Mouse (Mus musculus): ENCODE data around the gene Ppp1r10. TPM values are rescaled to one million over a fixed set of nuclear protein-coding genes. Genes with fewer than 3 reads are reported as not detected.

The Ppp1r10 gene
- polyA plus RNA-seq, 1 experiment from 2014 or later, result 29.1 TPM

GRCm38 (mm10) chr17:35919060-35919715 is 3.0 kb downstream of the Ppp1r10 start:
- Histone ChIP-seq H3K4me2 (ENCODE audit: low read depth, low read length) (peak overlapping the region; percentile 94), H3K27ac (replicated peaks; ENCODE audit: low read depth, low read length) (peak overlapping the region; percentile 98), H3K27me3 (replicated peaks; ENCODE audit: control insufficient read depth, insufficient read depth, low read length) (no peaks in the 10 kb centered on the region), H3K9me3 (ENCODE audit: control insufficient read depth, low read length) (no peaks in the 10 kb centered on the region), H3K36me3 (ENCODE audit: control insufficient read depth, insufficient read depth, low read length) (peaks cover 27% of the 10 kb centered on the region), H3K9ac (ENCODE audit: low read depth, low read length) (peak overlapping the region; percentile 92), H3K4me1 (ENCODE audit: control insufficient read depth, insufficient read depth, low read length) (peaks cover 10% of the 10 kb centered on the region), H3K4me3 (ENCODE audit: low read depth, low read length) (peak overlapping the region; percentile 58)
- 15% methylated on average over 7 of the region's 7 CpGs for WGBS
- DNase-seq (ENCODE audit: low spot score) (peak; percentile 99), ATAC-seq (ENCODE audit: low read depth) (peak; percentile 23)

GRCm38 (mm10) chr17:35919864-35920301 is 3.6 kb downstream of the Ppp1r10 start:
- peaks cover 30% of the 10 kb centered on the region for H3K36me3 ChIP-seq (ENCODE audit: control insufficient read depth, insufficient read depth, low read length)
- peak overlapping the region; percentile 58 for H3K4me3 ChIP-seq (ENCODE audit: low read depth, low read length)
- no peaks in the 10 kb centered on the region for H3K9me3 ChIP-seq (ENCODE audit: control insufficient read depth, low read length)
- ATAC-seq (ENCODE audit: low read depth) (no peak), DNase-seq (ENCODE audit: low spot score) (no peak)
- peaks cover 10% of the 10 kb centered on the region for H3K4me1 ChIP-seq (ENCODE audit: control insufficient read depth, insufficient read depth, low read length)
- H3K27ac ChIP-seq (replicated peaks; ENCODE audit: low read depth, low read length), result peak overlapping the region; percentile 98
- 42% methylated on average over 6 of the region's 6 CpGs for WGBS
- H3K27me3 ChIP-seq (replicated peaks; ENCODE audit: control insufficient read depth, insufficient read depth, low read length), result no peaks in the 10 kb centered on the region
- H3K9ac ChIP-seq (ENCODE audit: low read depth, low read length), result peak overlapping the region; percentile 92
- H3K4me2 ChIP-seq (ENCODE audit: low read depth, low read length), result peak overlapping the region; percentile 94

GRCm38 (mm10) chr17:35920384-35920783 is 4.2 kb downstream of the Ppp1r10 start:
- H3K36me3 ChIP-seq (ENCODE audit: control insufficient read depth, insufficient read depth, low read length), result peaks cover 35% of the 10 kb centered on the region
- peak overlapping the region; percentile 94; the same call in 1 of the 2 replicates for H3K4me2 ChIP-seq (ENCODE audit: low read depth, low read length)
- 0 out of 2 replicates have a peak overlapping the region, but pooled peaks have one; percentile 92 for H3K9ac ChIP-seq (ENCODE audit: low read depth, low read length)

GRCm38 (mm10) chr17:35920862-35921562 is 4.8 kb downstream of the Ppp1r10 start:
- Histone ChIP-seq H3K27ac (replicated peaks; ENCODE audit: low read depth, low read length) (peak overlapping the region; percentile 39; the same call in 1 of the 2 replicates), H3K9me3 (ENCODE audit: control insufficient read depth, low read length) (no peaks in the 10 kb centered on the region), H3K4me2 (ENCODE audit: low read depth, low read length) (0 out of 2 replicates have a peak overlapping the region, but pooled peaks have one; percentile 94), H3K4me1 (ENCODE audit: control insufficient read depth, insufficient read depth, low read length) (peaks cover 10% of the 10 kb centered on the region), H3K9ac (ENCODE audit: low read depth, low read length) (no peak overlapping the region), H3K36me3 (ENCODE audit: control insufficient read depth, insufficient read depth, low read length) (peaks cover 40% of the 10 kb centered on the region), H3K27me3 (replicated peaks; ENCODE audit: control insufficient read depth, insufficient read depth, low read length) (no peaks in the 10 kb centered on the region), H3K4me3 (ENCODE audit: low read depth, low read length) (no peak overlapping the region)
- WGBS, result 75% methylated on average over 5 of the region's 5 CpGs
- DNase-seq (ENCODE audit: low spot score) (peak; percentile 65), ATAC-seq (ENCODE audit: low read depth) (no peak)

More at GRCm38 (mm10) chr17:35920384-35920783, 4.2 kb downstream of the Ppp1r10 start:
- H3K4me3 ChIP-seq (ENCODE audit: low read depth, low read length), result no peak overlapping the region
- peaks cover 10% of the 10 kb centered on the region for H3K4me1 ChIP-seq (ENCODE audit: control insufficient read depth, insufficient read depth, low read length)
- ATAC-seq (ENCODE audit: low read depth), result no peak
- no peak for DNase-seq (ENCODE audit: low spot score)
- no peaks in the 10 kb centered on the region for H3K27me3 ChIP-seq (replicated peaks; ENCODE audit: control insufficient read depth, insufficient read depth, low read length)
- 85% methylated on average over 1 of the region's 1 CpGs for WGBS
- no peaks in the 10 kb centered on the region for H3K9me3 ChIP-seq (ENCODE audit: control insufficient read depth, low read length)
- peak overlapping the region; percentile 98; the same call in 1 of the 2 replicates for H3K27ac ChIP-seq (replicated peaks; ENCODE audit: low read depth, low read length)

- peaks cover 47% of the 10 kb centered on the region for H3K36me3 ChIP-seq (ENCODE audit: control insufficient read depth, insufficient read depth, low read length)
- no peak for ATAC-seq (ENCODE audit: low read depth)
Observed at GRCm38 (mm10) chr17:35921710-35922109, 5.5 kb downstream of the Ppp1r10 start.

GRCm38 (mm10) chr17:35922566-35922965 is 6.3 kb downstream of the Ppp1r10 start:
- no peak overlapping the region for H3K27ac ChIP-seq (replicated peaks; ENCODE audit: low read depth, low read length)
- no peak overlapping the region for H3K4me2 ChIP-seq (ENCODE audit: low read depth, low read length)
- no peak for DNase-seq (ENCODE audit: low spot score)
- no peak overlapping the region for H3K9ac ChIP-seq (ENCODE audit: low read depth, low read length)
- peaks cover 10% of the 10 kb centered on the region for H3K4me1 ChIP-seq (ENCODE audit: control insufficient read depth, insufficient read depth, low read length)
- no peak overlapping the region for H3K4me3 ChIP-seq (ENCODE audit: low read depth, low read length)
- WGBS, result 89% methylated on average over 3 of the region's 3 CpGs
- H3K36me3 ChIP-seq (ENCODE audit: control insufficient read depth, insufficient read depth, low read length), result peaks cover 48% of the 10 kb centered on the region
- no peak for ATAC-seq (ENCODE audit: low read depth)
- H3K9me3 ChIP-seq (ENCODE audit: control insufficient read depth, low read length), result no peaks in the 10 kb centered on the region
- no peaks in the 10 kb centered on the region for H3K27me3 ChIP-seq (replicated peaks; ENCODE audit: control insufficient read depth, insufficient read depth, low read length)

More at GRCm38 (mm10) chr17:35921710-35922109, 5.5 kb downstream of the Ppp1r10 start:
- H3K9ac ChIP-seq (ENCODE audit: low read depth, low read length), result no peak overlapping the region
- H3K27ac ChIP-seq (replicated peaks; ENCODE audit: low read depth, low read length), result no peak overlapping the region
- no peak overlapping the region; the same call in 1 of the 2 replicates for H3K4me2 ChIP-seq (ENCODE audit: low read depth, low read length)
- H3K4me3 ChIP-seq (ENCODE audit: low read depth, low read length), result no peak overlapping the region
- H3K9me3 ChIP-seq (ENCODE audit: control insufficient read depth, low read length), result no peaks in the 10 kb centered on the region
- WGBS, result 84% methylated on average over 4 of the region's 4 CpGs
- DNase-seq (ENCODE audit: low spot score), result no peak
- H3K4me1 ChIP-seq (ENCODE audit: control insufficient read depth, insufficient read depth, low read length), result peaks cover 10% of the 10 kb centered on the region
- H3K27me3 ChIP-seq (replicated peaks; ENCODE audit: control insufficient read depth, insufficient read depth, low read length), result no peaks in the 10 kb centered on the region

- no peak overlapping the region for H3K27ac ChIP-seq (replicated peaks; ENCODE audit: low read depth, low read length)
- no peak overlapping the region for H3K4me2 ChIP-seq (ENCODE audit: low read depth, low read length)
- no peaks in the 10 kb centered on the region for H3K27me3 ChIP-seq (replicated peaks; ENCODE audit: control insufficient read depth, insufficient read depth, low read length)
- peaks cover 10% of the 10 kb centered on the region for H3K4me1 ChIP-seq (ENCODE audit: control insufficient read depth, insufficient read depth, low read length)
- H3K9ac ChIP-seq (ENCODE audit: low read depth, low read length), result no peak overlapping the region
- peaks cover 52% of the 10 kb centered on the region for H3K36me3 ChIP-seq (ENCODE audit: control insufficient read depth, insufficient read depth, low read length)
- ATAC-seq (ENCODE audit: low read depth) (no peak), DNase-seq (ENCODE audit: low spot score) (no peak)
- H3K4me3 ChIP-seq (ENCODE audit: low read depth, low read length), result no peak overlapping the region
- no peaks in the 10 kb centered on the region for H3K9me3 ChIP-seq (ENCODE audit: control insufficient read depth, low read length)
- WGBS, result 92% methylated on average over 4 of the region's 4 CpGs
Observed at GRCm38 (mm10) chr17:35923281-35923680, 7.0 kb downstream of the Ppp1r10 start.

- H3K9ac ChIP-seq (ENCODE audit: low read depth, low read length), result no peak overlapping the region
- H3K4me2 ChIP-seq (ENCODE audit: low read depth, low read length), result no peak overlapping the region
- no peaks in the 10 kb centered on the region for H3K9me3 ChIP-seq (ENCODE audit: control insufficient read depth, low read length)
- H3K4me1 ChIP-seq (ENCODE audit: control insufficient read depth, insufficient read depth, low read length), result no peaks in the 10 kb centered on the region
- H3K27ac ChIP-seq (replicated peaks; ENCODE audit: low read depth, low read length), result no peak overlapping the region
- H3K4me3 ChIP-seq (ENCODE audit: low read depth, low read length), result no peak overlapping the region
- no peaks in the 10 kb centered on the region for H3K27me3 ChIP-seq (replicated peaks; ENCODE audit: control insufficient read depth, insufficient read depth, low read length)
- no peak for DNase-seq (ENCODE audit: low spot score)
- ATAC-seq (ENCODE audit: low read depth), result no peak
- H3K36me3 ChIP-seq (ENCODE audit: control insufficient read depth, insufficient read depth, low read length), result peaks cover 80% of the 10 kb centered on the region
- 77% methylated on average over 1 of the region's 1 CpGs for WGBS
Observed at GRCm38 (mm10) chr17:35927471-35927870, 11.2 kb downstream of the Ppp1r10 start.

Data from embryonic facial prominence, embryonic 14.5 days (tissue).